Mouse (Mus musculus) lung, postnatal 36 days (tissue): ENCODE results near the gene Taldo1.

Experiments used
- DNase-seq: peaks from one replicate; pipeline ENCODE4 v3.0.0; 2022; ENCODE audit warnings: mixed read lengths

The Taldo1 gene

DNA sequence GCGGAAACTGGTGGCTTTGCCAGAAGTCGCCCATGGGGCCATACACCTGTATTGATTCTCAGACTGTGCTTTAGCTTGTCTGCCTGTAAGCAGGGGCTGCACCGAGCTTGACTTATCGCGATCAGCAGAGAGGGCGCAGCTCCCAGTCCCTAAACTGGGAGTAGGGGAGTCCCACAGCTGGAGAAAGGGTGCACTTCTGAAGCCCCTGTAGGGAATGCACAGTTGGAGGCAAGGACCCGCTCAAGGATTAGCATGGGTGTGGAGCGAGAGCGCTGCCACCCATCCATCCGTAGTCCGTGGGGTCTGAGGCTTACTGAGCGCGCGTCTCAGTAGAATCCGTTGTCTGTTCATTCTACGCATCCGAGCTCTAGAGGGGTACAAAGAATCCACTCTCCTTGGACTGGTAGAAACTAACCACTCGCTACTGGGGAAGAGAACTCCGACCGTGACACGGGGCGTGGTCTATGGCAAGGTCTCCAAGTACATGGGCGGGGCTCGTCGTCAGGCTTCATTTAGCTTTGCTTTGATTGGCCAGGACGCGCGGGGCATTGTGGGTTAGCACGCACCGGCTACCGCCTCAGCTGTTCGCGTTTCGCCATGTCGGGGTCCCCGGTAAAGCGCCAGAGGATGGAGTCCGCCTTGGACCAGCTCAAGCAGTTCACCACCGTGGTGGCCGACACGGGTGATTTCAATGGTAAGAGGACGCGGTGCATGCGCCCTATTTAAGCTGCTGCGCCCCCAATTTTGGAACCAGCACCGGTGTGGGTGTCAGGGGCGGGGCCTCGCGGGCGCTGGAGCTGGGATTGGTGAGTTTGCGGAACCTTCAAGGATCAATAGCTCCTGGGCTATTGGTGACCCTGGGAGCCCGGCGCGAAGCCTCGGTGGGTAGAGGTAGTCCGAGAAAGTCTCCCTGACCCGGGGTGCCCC is at the start of gene Taldo1:
Gene Taldo1, plus strand, starts transcription at position 575 of the 927 bp plus-strand sequence.
- DNase-seq, result peak; percentile 99

DNA sequence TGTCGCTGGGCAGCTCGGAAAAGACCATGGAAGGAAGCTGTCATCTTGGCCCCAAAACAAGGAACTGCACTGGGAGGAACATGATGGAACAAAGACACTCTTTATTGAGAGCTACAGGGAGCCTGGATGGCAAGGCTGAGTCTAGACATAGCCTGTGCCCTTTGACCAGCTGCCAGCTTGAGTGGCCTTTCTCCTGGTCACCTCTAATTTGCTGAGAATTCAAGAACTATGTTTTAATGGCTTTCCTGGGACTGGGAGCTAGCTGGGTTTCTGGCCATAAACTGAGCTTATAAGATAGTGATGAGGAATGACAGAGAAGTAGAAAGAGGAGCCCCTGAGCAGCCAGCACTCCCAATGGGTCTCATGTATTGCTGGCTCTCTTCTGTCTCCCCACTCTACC is 48.8 kb upstream of the Taldo1 start:
- DNase-seq, result no peak

DNA sequence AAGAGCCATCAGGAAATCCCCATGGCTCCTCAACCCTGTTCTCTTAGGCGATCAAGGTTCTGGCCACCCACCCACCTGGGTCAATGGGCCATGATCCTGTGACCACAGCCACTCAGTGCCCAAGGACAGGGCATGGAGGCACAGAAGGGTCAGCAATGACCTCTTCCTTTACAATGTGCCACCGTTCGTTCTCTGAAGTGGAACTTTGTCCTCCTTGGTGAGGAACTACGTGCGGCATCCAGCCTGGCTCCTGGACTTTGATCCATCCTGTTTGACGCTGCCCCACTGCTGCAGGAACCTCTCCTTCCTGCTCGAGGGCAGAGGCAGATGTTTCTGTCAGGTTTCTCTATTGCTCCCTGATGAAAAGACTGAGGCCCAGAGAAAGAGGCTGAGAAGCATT is 48.3 kb upstream of the Taldo1 start:
- DNase-seq, result no peak

DNA sequence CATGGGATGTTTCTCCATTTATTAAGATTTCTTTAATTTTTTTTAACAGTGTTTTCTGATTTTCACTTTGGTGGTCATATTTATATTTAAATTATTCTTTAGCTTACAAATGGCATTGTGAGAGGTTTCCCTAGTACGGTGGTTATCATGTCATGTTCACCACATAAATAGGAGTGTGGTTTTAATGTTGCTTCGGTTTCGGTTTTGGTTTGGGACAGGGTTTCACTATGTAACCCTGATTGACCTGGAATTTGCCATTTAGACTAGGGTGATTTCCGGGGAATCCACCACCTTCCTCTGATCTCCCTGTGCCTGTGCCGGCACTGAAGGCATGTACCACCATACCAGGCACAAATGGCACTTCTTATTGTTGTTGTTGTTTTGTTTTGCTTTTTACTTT is 47.2 kb upstream of the Taldo1 start:
- DNase-seq, result no peak

DNA sequence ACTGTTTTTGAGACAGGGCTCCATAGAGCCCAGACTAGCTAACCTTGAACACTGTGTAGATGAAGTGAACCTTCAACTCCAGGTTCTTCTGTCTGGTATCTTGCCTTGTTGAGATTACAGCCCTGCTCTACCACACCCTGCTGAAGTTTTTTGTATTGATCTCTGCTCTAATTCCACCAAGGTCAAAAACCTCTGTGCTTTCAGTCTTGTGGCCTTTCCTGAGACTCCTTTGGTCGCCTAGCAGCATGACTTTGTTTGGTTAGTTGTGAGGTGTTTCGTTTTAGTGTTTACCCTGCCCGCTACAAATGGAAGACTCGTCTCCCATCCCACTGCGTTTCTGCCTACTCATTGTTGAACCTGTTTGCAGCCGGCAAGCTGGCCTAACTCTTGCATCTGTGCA is 40.9 kb upstream of the Taldo1 start:
- DNase-seq, result peak; percentile 56

DNA sequence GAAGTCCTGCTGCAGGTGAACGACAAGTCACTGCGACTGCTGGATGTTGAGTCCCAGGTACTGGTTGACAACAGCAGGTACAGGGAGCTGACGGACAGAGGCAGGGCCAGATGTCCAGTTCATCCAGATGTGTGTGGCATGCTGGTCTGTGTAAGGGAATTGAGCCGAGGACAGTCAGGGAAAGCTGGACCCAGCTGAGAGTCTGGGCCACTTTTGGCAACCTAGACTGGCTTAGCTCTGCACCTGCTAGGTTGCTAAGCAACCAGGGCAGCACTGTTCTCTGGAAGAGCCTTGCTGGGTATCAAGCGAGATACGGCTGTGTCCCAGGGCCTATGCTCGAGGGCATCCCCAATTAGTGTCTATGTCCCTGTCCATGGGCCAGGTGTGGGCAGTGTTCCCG is 36.9 kb upstream of the Taldo1 start:
- no peak for DNase-seq

DNA sequence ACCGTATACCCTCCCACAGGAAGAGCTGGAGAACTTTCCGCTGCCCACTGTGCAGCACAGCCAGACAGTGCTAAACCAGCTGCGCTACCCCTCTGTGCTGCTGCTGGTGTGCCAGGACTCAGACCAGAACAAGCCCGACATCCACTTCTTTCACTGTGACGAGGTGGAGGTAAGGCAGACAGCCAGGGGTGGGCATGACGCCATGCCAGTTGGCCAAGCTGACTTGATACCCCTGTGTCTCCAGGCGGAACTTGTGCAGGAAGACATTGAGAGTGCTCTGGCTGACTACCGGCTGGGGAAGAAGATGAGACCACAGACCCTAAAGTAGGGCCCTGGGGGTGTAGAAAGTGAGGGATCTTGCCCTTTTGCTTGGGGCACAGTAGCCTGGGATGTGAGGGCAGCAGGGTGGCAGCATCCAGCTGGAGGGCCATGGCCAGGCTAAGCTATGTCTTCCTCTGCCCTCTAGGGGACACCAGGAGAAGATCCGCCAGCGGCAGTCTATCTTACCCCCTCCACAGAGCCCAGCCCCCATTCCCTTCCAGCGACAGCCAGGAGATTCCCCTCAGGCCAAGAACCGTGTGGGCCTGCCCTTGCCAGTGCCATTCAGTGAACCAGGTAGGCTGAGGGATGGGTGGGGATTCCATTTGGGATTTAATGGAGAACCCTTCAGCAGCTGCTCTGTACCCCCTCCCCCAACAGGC is 36.2 kb upstream of the Taldo1 start:
- no peak for DNase-seq

DNA sequence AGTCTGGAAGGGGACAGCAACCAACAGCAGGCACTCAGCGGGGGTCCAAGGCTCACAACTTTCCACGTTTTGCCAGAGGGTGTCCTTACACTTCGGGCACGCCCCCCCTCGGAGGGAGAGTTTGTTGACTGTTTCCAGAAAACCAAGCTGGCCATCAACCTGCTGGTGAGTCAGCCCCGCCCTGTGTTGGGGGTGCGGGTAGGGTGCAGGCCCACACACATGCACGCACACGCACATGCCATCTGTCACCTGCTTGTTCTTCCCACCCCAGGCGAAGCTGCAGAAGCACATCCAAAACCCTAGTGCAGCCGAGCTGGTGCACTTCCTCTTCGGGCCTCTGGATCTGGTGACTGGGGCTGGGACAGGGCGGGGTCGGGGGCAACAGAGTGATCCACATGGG is 35.0 kb upstream of the Taldo1 start:
- no peak for DNase-seq

DNA sequence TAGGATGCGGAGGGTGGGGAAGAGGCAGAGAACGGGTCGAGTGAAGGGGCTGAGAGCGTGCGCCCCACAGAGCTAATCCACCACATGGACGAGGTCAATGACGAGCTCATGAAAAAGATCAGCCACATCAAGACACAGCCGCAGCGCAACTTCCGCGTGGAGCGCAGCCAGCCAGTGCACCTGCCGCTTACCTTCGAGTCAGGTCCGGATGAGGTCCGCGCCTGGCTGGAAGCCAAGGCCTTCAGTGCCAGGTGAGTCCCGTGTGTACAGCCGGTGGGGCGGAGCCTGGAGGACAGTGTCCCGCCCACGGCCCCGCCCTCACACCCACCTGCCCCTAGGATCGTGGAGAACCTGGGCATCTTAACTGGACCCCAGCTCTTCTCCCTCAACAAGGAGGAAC is 30.5 kb upstream of the Taldo1 start:
- peak; percentile 82 for DNase-seq

DNA sequence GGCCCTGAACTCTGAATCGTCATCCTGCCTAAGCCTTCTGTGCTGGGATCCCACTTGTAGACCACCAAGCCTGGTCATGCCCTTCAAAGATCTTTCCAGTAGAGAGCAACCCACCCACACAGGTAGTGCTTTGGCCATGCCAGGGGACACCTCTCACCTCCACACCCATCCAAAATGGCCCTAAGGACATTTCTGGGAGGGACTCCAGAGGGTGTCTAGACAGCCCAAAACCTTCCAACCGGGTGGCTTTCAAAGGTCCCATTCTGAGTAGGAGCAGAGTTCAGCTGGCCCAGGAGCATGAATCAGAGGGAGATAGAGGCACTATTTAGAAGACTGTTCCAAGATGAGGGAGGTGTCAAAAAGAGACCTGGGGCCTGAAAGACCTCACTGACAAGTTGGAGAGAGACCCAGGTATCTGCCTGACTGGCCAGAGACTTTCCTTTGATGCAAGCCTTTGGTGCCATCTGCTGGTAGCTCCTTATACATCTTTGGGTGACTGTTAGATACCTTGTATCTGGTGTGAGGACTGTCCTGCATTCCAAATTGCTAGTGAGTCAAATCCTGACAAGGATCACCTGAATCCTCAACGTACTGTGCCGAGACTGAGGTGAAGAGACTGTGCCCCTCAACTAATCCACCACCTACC is 28.8 kb upstream of the Taldo1 start:
- DNase-seq, result peak; percentile 92

DNA sequence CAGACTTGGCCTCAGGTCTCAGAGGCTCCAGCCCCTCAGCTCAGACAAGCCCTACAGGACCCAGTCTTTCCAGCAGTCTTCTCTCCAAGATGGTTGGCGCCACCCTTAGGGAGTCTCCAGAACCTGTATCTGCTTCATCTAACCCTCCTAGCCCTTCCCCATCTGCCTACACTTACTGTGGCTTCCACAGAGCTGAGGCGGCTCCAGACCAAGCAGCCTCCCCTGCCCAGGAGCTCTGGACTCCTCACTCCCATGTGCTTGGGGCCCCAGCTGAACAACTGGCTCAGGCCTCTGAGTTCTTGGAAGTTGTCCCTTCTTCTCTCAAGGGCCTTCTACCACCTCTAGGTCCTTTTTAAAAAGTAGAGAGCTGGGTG is 28.3 kb upstream of the Taldo1 start:
- no peak for DNase-seq

DNA sequence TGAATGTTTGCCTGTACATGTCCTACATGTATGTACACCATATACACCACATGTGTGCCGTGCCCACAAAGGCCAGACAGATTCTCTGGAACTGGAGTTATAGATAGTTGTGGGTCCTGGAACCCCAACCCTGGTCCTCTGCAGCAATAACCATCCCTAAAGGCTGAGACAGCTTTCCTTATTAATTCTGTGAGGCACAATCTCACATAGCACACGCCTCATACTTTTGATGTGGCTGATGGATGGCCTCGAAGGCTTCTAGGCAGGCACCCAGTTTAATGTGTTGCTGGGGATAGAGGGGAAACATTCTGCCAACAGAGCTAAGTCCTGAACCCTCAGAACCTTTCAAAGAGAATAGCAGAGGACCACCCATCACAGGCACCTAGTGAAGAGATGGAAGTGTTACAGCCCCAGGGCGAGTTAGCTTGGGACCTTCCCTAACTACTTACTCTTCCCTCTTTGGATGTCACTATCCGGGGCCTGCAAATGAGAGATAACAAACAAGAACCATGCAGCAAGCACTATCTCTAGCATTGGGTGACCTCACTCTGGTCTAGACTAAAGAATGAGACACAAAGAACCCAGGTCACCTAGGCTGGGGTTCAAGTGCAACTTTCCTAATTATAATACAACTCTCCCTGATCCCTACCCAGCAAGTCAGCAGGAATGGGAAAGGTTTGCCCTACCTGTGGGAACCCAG is 27.5 kb upstream of the Taldo1 start:
- no peak for DNase-seq

DNA sequence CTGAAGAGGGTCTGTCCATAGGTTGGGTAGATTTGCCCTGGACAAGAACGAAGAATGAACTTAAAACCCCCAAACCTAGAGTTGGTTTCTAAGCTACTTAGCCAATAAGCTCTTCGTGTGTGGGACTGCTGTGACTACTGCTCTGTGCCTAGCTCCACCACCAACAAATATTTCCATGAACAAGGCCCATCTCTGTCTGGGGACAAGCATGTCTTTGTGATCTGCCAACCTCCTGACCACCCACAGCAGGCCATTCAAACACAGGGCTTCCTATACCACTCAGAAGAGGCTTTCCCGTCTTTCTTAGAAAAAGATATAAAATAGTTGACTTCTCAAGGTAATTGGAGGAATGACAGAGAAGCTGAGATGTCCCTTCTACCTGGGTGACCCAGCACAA is 27.0 kb upstream of the Taldo1 start:
- no peak for DNase-seq

DNA sequence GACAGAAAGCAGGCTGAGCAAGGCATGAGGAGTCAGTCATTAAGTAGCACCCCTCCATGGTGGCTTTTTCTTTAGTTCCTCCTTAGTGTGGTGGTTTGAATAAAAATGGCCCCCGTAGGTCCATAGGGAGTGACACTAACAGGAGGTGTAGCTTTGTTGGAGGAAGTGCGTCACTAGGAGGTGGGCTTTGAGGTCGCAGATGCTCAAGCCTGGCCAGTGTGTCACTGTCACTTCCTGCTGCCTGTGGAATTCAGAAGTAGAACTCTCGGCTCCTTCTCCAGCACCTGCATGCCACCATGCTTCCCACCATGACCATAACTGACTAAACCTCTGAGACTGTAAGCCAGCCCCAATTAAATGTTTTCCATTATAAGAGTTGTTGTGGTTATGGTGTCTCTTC is 24.6 kb upstream of the Taldo1 start:
- DNase-seq, result no peak

DNA sequence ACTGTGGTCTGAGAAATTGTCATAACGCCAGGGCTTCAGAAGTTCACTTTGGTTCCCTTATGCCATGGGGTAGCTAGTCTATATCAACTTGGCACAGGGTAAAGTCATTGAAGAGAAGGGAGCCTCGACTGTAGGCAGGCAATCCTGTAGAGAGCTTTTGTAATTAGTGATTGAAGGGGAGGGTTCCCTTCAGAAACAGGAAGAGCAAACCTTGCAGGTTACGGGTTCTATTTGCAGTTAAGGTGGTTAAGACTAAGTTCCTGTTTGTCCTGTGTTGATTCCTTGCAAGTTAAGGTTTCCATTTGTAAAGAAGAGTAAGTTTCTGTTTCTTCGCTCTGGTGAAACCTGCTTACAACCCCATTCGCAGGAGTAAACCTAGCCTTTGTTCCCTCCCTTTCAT is 22.1 kb upstream of the Taldo1 start:
- no peak for DNase-seq

DNA sequence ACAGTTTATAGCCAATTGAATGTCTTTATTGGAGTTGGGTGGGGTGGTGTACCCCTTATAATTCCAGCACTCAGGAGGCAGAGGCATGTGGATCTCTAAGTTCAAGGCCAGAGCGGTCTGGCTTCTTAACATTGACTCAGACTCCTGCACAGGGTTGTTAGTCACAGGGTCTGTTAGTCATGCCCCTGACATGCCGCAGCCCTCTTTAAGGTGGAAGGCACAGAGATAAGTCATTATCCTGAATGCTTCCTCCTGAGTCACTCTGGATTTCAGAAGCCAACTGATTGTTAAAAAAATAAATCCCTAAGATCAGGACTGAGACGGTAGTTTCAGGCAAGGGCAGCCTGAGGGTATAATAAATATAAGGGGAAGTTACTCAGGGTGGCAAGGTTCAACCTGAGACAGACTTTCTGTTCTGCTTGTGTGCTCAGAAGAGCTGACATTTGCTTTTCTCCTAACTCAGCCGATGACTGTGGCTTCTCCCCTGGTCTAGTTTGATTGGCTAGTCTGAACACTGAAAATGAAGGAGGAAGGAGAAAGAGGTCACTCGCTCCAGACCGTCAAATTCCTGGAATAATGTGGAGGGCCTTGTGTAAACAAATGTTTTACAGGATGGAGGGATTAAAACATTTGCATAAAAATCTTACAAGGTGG is 19.9 kb upstream of the Taldo1 start:
- no peak for DNase-seq

DNA sequence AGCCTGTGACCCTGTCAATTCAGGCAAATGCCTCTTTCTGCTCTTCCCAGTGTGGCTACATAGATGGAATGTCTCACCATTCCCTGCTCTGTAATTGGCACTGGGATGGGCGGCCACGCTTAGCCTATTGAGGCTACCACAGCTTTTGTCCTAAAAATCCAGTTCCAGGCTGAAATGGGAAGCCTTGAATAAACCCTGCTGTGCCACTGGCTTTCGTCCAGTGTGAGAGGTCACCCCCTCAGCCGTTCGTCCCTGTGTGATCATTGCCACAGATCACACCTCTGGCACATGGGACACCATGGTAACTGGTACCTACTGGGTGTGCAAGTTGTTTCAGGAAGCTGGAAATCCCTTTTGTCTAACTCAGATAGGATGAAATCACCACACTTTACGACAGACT is 18.4 kb upstream of the Taldo1 start:
- no peak for DNase-seq

DNA sequence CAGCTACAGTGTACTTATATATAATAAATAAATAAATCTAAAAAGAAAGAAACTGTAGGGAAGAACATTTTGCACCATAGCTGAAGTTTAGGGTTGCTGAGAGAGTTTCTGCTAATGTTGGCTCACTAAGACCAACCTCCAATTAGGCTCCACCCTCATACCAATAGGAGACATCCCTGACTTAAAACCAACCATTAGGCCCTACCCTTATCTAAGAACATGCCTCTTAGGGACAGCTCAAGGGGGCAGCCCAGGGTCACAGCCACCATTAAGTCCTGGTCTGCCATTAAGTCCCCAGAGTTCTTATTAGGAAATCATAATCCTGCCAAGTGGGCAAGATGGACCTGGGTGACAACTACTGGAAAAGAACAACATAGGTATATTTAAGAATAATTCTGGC is 17.6 kb upstream of the Taldo1 start:
- no peak for DNase-seq

DNA sequence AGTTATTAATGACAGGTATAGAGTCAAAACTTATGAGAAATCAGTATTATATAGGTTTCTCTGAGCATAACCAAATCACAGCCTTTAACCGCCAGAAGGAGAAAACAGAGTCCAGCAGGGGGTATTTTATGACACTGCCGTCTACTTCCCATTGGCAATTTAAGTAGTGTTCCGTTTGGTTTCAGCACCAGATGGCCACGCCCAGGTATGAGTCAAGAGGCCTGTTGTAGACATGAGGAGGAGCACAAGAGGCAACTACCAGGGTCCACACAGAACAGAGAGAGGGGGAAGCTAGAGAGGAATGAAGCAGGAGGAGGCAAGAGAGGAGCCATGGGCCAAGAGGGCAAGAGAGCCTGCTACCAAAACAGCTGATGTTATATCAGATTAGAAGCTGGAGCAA is 12.4 kb upstream of the Taldo1 start:
- peak; percentile 81 for DNase-seq

DNA sequence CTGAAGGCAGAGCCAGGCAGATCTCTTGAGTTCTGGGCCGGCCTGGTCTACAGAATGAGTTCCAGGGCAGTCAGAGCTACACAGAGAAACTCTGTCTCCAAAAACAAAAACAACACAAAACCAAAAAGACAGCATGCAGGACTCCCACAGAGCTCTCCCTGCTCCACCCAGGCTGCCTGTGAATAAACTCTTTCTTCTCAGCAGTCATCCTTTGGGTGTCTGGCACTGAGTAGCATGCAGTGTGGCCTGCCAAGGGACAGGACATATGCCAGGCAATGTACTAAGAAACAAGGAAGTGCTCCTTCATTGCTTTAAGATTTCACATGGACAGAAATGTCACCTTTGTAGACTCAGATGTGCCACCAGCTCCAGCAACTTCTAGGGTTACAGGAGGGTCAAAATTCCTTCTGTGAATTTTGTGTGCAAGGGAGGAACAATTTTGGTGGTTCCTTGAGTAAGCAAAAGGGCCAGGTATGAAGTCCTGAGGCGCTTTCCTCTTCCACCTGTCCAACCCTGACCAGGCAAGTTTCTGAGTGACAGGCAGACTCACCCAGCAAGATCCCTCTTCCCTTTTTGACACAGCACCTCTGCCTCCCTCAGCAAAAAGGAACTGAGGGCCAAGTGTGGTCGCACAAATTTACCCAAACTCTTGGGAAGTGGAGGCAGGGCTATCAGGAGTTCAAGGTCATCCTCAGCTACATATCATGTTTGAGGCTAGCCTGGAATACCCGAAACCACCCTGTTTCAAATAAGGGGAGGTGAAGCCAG is 10.7 kb upstream of the Taldo1 start:
- no peak for DNase-seq

DNA sequence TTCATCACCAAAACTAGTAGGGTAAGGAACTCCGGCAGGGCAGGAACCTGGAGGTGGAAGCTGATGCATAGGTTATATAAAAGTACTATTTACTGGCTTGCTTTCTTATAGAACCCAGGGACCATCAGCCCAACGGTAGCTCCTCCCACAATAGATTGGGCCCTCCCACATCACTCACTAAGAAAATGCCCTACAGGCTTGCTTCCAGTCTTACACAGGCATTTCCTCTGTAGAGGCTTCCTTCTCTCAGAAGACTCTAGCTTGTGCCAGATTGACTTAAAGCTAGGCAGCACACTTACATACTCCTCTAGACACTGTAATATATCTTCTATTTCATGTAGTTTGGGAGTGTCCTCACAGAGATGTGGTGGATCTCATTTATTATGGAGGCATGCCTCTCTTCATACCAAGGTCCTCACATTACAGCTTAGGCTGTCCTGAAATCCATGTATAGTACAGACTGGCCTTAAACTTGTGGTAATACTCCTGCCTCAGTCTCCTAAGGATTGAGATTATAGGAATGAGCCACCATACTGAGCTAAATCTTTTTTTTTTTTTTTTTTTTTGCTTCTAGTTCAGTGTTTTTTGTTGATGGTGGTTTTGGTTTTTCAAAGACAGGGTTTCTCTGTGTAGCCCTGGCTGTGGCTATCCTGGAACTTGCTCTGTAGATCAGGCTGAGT is 4.1 kb upstream of the Taldo1 start:
- no peak for DNase-seq
